Mouse (Mus musculus) spleen, adult 2 months (tissue): ENCODE data around the gene Sh3gl2.

Experiments used
- CTCF ChIP-seq: fragments of 200-500 bp; IDR thresholded peaks from 2 replicates; pipeline ENCODE4 v1.5.1; 2011; ENCODE audit warnings: mild to moderate bottlenecking, inconsistent platforms; ENCODE audit not compliant: insufficient read depth, insufficient read length, insufficient replicate concordance; ENCODE audit errors: extremely low read depth
- POLR2A ChIP-seq: fragments of 200-500 bp; IDR thresholded peaks from 2 replicates; pipeline ENCODE4 v1.6.1; 2011; ENCODE audit warnings: low read depth, low read length, inconsistent platforms

DNA sequence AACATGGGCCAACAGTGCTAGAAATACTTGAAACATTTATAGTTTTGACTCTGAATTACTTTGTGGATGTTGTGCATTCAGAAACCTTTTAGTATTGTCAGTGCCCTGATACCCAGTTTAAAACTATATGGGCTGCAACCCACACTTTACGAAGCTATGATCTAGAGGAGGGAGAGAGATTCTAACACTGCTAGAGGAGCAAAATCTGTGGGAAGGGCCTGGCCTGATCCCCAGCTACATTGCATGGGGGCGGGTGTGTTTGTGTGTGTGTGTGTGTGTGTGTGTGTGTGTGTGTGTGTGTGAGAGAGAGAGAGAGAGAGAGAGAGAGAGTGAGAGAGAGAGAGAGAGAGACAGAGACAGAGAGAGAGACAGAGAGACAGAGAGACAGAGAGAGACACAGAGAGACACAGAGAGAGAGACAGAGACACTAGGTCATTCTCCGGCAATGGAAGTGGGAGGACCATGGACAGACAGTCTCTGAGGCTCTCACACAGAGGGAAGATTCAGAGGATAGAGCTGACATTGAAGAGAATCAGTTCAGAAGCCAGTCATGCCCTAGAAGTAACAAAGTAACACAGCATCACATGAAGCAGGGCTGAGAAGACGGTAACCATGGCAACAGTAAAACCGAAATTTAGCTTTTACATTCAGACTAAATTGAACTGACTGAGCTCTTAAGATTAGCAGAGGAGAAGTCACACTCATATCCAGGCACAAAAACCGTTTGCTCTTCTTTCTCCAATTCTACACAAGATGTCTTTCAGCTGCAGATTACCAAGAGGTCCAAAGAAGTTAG is 95.9 kb downstream of the Sh3gl2 start:
- no peak for TF ChIP-seq CTCF
- TF ChIP-seq POLR2A, result no peak
